Mouse (Mus musculus): Measurements from ENCODE around the gene Fbxo17.

DNA sequence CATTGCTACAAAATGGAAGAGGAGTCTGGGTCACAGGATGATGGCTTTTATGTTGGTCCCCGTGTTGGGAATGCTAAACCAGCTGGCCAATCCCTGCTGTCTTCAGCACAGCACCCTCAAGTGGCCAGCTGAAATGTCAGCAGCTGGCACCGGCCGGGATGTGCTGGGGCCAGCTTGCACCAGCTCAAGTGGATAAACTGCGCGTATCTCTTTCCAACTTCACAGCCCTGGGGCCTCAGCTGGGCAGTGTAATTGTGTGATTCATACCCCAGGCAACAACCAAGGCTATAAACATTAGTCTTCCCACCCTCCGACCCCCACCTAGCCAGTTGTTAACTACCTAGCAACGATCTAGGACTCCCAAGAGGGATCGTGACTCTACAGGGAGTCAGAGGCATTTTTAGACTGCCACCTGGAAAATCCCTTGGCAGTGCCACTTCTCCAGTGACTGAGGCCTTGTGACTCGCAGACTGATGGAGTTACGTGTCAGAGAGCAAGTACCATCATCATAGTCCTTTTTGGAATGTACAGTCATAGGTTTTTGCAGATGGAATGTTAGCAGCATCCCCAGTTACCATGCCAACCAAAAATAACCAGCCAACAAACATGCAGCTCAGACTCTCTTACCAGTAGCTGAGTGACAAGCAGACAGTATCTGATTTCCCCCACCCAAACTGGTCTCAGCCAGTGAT is 11.2 kb downstream of the Fbxo17 start:
- TF ChIP-seq CTCF (IDR thresholded peaks at IDR 0.05; ENCODE audit: low read depth), result peak; percentile 40
- no peak for TF ChIP-seq EP300 (IDR thresholded peaks at IDR 0.05; ENCODE audit: low read depth)
